Mouse (Mus musculus): ENCODE results near the gene Zfp654.
"Not testable (repeated sequence)": the region's sequence is repeated elsewhere in the genome, so short reads cannot be mapped to it uniquely, and the experiment has no call there.

Gene Zfp654

DNA sequence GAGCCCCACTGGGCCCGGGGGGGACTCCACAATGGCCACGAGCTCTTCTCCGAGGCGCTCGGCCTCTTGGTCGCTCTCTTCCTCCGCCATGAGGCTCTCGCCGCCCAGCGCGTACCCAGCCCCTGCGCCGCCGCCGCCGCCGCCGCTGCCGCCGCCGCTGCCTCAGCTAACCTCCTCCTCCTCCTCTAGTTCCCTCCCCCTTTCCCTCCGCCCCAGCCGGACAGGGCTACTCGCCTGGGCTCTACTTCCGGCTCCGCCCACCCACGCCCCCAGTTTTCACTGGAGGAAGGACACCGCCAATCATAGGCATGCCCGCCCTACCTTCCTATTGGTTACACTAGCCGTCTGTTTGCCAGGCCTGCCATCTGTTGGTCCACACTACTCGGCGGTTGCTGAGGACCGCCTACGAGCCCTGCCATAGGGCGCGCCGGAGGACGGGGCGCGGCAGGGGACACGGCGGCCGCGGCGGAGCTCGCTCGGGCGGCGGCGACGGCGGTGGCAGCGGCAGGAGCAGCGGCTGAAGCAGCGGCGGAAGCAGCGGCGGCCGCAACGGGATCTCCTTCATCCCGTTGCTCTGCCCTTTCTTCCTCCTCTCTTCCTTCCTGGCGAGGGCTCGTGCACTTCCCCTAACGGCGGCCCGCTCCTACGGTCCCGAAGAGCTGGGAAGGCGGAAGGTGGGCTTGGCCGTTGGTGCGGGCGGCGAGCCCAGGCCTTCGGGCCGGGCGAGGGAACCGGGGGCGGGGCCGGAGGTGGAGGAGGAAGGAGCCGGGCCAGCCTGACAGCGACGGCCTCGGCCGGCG, at the start of gene Zfp654, which contains the start of gene Cggbp1:
TSS of gene Zfp654 (minus strand) at position 90 of the 800 bp plus-strand sequence.
TSS of gene Cggbp1 (plus strand) at position 434 of the 800 bp plus-strand sequence.
- peak; percentile 100 for DNase-seq

DNA sequence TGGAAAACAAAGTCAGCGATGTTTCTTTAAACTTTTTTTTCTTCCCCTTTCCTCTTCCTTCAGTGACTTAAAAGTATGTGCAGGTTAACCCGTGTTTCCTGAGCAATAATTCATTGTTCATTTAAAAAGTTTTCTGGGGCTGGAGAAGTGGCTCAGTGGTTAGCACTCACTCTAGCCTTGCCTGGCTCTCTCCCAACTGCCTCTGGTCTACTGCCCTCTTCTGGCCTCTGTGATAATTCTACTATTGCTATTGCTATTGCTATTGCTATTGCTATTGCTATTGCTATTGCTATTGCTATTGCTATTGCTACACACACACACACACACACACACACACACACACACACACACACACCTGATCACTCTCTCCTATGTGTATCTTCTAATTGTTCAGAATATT, 47.6 kb upstream of the Zfp654 start:
- DNase-seq = peak; percentile 38

DNA sequence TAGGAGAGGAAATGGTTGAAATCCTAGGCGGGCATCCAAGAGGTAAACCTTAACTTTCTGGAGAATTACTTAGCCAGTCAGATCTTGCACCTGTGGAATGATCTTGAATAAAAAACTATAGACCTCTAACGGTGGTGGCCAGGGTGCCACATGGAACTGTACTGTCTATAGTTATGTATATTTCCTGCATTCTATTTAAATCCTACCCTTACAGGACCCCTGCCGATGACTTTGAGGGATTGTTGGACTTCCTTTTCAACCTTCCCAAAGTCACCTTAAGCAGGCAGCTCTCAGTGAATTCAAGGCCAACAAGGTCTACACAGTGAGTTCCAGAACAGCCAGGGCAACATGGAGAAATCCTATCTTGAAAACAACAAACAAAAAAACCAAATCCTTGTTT, 38.0 kb upstream of the Zfp654 start:
- DNase-seq = no peak

DNA sequence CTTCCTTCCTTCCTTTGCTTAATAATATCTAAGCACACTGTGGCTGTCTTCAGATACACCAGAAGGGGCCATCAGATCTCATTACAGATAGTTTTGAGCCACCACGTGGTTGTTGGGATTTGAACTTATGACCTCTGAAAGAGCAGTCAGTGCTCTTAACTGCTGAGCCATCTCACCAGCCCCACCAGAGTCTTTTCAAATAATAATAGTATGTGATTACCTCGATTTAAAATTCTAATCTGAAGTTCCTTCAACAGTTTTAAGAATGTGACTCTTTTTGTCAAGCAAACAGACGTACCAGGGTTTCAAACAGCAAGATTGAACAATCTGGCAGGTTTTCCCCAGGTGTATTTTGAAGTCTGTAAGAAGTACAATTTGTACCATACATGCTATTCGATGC, 34.1 kb upstream of the Zfp654 start:
- DNase-seq = no peak

DNA sequence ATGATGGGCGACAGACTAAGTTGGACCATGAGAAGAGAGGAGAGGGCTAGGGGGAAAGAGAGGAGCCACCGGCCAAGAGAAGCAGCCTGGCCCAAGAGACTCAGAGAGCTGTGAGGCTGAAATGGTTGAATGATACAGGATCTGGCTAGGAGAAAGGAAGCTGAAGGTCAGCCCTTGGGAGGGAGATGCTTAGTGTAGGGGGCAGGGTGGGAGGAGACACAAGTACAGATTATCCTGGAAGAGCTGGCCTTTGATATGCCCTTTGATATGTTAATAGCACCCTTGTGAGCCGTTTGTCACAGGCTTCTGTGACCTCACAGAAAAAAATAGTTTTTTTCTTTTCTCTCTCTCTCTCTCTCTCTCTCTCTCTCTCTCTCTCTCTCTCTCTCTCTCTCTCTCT, 33.7 kb upstream of the Zfp654 start:
- no peak for DNase-seq

DNA sequence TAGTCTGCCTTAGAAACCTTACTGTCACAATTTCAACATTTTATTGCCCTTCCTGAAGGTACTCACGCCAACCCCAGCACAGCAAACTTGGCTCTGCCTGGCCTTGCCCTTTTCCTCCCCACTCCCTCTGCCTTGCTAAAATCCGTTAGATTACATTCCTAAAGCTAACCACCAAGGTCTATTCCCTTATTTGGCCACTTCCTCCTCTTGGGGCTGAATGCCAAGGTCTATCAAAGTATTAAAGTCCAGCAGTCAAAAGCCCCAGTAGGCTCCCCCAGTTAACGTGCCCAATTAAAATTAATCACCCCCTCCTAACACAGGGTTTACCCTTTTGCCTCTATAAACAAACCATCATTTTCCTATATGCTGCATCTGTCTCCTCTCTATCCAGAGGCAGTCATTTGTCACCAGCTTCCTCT, 33.0 kb upstream of the Zfp654 start:
- peak; percentile 14 for DNase-seq

DNA sequence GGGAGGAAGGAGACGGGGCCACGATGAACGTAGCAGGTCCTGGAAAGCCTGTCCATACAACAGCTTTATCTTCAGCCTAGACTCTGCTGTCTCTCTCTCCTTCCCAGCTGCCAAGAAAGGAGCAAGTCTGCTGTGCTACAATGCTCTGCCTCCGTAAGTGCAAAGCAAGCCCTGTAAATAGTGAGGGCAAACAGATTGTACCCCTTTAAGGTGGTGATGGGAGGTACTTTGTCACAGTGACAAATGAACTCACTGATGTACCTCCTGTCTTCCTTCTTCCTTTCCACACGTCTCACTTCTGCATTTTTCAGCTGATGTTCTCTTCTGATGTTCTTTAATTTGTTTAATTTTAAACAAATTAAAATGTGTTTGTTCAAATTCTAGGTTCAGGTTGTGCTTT, 32.4 kb upstream of the Zfp654 start:
- DNase-seq = no peak

DNA sequence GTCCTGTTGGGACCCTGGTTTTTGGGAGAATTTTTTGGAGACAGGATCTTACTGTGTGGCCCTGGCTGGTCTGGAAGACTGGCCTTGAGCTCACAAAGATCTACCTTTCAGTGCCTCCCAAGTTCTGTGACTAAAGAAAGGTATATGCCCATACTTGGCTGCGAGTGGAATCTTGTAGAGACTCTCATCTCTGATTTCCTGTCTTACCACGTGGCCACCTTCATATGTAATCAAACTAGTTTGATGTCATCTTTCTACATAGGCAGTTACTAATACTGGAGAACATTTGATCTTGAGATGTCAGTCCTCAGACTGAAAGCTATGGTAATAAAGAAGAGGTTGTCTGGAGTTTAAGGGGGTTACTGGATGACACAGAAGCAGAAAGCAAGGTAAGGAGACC, 30.0 kb upstream of the Zfp654 start:
- DNase-seq = no peak

DNA sequence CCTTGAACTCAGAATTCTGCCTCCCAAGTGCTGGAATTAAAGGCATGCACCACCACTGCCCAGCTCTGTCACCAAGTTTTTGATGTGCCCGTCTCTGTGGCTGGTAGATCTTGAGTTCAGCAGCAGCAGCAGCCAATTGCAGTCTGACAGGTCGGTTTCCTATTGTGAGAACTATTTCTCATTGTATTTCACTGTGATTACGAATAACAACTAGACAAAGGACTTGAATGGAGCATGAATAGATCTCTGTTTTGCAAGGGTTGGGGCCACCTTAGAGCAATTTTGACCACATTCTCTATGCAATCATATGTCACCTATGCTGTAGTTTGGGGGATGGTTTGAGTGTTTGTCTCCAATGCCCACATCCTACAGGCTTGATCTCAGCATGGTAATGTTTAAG, 29.5 kb upstream of the Zfp654 start:
- no peak for DNase-seq

DNA sequence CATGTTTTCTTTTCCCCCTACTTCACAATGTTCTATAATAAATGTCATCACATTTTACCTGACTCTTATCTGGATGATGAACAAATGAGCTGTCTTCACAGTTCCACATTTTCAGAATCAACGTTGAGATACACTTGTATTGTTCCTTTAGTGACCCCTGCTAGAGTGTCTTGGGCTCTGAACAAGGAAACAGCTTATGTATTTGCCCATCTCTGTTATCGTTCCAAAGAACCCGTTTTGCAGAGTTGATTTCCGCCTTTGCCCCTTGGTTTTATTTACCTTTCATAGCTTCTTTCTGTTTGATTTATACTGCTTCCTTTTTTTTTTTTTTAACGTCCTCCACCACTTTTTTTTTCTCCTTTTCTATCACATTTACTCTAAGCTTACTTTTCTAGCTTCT, 28.3 kb upstream of the Zfp654 start:
- DNase-seq = no peak

DNA sequence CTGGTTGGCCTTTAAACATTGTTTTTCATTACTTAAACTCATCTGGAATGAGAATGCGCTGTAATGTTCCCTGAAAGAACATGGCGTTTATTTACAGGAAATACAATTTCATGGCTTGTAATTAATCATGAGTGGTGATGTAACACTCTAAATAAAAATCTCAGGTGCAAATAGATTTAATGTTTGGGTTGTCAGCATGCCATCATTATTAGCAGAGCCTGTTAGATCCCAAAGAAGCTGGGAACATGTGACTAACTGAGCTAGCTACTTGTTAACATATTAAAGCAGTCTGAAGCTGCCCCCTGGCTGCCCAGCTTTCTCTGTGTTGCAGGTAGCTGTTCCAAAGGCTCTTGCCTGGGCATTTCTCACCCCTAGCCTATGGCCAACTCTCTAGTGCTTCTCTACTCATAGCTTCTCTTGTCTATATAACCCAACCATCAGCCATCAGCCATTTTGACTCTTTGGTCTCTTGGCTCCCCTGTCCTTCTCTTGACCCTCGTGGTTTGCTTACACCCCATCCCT, 27.2 kb upstream of the Zfp654 start:
- peak; percentile 21 for DNase-seq

DNA sequence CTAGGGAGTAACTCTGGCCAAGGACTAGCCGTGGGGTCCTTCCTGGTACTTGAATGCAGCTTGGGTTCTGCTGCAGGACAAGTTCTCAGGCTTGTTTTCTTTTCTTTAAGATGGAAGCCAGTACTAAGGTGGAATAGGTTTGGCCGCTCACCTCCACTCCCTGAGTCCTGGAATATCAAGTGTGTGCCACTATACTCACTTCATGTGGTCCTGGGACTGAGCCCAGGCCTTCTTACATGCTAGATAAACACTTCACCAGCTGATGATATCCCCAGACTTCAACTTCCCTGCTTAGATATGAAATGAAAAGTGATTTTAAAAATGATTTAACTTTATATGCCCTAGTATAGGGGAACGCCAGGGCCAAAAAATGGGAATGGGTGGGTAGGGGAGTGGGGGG, 25.9 kb upstream of the Zfp654 start:
- DNase-seq = no peak

DNA sequence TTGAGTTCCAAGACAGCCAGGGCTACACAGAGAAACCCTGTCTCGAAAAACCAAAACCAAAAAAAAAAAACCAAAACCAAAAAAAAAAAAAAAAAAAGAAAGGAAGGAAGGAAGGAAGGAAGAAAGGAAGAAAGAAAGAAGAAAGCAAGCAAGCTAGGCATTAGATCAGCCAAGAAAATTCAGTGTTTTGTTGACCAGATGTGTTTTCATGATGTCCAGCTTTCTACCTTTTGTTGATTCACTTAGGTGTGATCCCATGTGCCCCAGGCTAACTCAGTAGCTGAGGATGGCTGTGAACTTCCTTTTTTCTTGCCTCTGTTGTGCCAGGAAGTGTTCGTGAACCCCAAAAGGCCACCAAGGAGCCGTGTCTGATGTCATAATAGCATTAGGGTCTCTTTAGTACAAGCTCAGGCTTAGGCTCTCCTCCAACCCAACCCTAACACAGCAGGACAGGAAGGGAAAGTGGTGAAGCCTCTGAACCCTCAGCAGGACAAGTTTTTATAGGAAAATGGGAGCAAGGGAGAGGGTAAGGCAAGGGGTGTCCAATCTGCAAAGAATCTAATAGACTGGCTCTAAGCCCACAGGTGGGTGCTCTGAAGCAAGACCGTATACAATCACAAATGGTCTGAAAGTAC, 25.3 kb upstream of the Zfp654 start:
- no peak for DNase-seq

DNA sequence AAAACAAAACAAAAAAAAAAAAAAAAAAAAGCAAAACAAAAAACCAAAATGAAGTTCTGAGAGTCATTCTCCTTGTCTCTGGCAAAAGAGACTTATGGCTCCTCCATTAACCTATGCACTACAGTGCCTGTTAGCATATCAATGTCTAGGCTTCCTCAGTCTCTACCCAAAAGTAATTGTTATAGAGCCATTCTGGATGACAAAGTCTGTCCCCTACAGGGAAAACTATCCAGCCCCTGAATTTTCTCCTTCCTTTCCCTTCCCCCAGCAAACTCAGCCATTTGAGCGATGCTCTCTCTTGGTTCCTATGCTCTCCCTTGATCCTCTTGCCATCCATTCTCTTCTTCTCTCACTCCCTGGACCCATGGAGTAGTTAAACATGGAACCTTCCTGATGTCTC, 24.4 kb upstream of the Zfp654 start:
- no peak for DNase-seq

DNA sequence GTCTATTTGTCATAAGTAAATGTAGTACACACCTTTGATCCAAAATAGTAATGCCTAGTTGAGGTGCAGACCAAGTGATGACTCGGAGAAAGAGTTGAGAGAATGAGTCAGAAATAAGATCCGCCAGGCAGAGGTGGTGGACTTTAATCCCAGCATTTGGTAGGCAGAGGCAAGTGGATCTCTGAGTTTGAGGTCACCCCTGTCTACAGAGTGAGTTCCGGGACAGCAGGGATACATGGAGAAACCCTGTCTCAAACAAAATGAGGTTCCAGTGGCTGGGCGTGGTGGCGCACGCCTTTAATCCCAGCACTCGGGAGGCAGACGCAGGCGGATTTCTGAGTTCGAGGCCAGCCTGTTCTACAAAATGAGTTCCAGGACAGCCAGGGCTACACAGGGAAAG, 23.9 kb upstream of the Zfp654 start:
- no peak for DNase-seq

DNA sequence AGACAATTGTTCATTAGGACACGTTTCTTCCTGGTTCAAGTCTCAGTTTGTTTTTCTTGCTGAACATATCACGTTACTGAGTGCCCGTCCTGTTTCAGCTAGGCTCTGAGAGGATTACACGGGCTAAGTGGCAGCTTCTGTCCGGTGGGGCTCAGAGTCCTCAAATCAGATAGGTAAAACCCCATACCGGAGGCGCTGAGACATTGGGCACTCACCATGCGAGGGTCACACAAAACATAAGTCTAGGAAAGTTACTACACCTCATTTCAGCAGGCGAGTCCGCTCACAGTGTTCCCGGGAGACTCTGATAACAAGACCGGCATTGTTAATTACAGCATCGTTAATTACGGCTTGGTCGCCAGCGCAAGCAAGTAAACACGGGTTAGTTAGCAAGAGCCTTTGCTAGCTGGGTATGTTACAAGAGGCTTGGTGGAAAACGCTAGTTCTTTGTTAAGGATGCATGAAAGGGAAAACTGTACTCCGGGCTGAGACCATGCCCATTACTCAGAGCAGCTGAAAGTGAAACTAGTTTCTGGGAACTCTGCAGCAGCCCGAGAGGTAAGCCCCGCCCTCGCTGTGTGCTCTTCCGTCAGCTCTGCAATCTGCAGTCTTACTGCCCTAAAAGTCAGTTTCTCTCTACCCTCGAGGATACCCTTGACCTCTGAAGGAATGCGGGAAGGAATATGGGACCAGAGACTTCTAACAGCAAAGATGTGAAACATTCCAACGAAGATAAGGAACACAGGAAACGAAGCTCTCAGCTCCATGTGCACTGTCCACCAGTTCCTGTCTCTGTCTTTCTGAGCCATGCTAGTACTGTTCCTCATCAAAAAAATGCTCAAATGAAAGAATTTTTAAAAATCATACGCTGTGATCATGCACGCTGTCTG, 22.2 kb upstream of the Zfp654 start:
- DNase-seq = peak; percentile 75

DNA sequence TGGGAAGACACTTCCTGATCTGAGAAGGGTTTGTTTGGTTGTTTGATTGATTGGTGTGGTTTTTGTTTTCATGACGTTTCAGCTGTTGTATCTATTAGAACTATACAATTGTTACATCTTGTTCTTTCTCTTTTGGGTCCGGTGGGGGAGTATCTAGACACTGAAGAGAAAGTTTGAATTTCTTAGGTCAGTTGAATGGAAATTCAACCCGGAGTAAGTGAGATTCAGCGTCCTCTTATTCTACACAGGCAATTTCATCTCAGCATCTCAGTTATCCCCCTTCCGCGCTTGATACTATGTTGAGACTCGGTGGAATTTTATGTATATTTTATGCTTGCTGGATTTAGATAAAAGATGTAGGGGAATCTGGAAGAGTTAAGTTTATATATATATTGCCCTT, 21.4 kb upstream of the Zfp654 start:
- no peak for DNase-seq

DNA sequence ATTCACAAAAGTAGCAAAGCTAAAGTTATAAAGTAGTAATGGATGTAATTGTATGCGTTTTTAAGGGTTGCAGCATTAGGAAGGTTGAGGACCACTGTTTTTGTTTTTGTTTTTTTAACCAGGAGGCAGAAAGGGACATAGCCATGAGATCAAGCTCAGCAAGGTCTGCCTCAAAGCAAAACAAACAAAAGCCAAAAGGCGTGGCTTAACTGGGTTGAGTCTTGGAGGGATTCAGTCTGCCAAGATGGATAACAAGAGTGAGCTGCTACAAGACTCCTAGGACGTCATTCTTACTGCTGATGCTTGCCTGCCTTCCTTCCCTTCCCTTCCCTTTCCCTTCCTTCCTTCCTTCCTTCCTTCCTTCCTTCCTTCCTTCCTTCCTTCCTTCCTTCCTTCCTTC, 20.8 kb upstream of the Zfp654 start:
- DNase-seq = peak; percentile 16

DNA sequence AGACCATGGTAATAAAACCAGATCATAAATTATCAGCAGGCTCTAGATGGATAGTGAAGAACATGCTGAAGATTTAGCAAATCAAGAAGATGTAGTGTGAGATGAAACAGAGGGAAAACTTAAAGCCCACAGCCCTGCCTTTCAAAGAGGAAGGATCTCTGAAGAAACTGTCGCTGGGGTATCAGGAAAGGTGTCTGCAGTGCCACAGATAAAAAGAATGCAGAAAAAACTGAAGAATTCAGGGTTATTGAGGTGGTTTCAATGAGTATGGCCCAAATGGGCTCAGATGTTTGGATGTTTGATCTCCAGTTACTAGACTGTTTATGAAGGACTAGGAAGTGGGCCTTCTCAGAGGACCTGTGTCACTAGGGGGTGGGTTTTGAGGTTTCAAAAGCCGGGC, 18.2 kb upstream of the Zfp654 start:
- no peak for DNase-seq

DNA sequence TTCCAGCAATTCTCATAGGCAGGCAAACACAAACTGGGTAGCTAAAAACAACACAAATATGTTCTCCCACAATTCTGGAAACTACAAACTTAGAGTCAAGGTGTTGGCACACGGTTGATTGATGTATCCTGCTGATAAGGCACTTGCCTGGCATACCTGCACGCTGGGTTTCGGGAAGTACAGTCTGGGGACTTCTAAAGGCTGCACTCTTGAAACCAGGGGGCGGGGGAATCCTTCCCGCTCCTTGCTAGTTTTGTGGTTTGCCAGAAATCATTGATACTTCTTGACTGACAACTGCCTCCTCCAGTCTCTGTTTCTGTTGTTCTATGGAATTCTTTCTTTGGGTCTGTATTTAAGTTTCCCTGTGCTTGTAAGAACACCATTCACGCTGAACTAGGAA, 17.2 kb upstream of the Zfp654 start:
- DNase-seq = no peak

DNA sequence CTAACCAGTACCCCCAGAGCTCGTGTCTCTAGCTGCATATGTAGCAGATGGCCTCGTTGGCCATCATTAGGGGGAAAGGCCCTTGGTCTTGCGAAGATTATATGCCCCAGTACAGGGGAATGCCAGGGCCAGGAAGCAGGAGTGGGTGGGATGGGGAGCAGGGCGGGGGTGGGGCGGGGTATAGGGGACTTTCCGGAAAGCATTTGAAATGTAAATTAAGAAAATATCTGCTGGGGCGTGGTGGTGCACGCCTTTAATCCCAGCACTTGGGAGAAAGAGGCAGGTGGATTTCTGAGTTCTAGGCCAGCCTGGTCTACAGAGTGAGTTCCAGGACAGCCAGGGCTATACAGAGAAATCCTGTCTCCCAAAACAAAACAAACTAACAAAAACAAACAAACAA, 14.4 kb upstream of the Zfp654 start:
- not testable (repeated sequence) for DNase-seq

DNA sequence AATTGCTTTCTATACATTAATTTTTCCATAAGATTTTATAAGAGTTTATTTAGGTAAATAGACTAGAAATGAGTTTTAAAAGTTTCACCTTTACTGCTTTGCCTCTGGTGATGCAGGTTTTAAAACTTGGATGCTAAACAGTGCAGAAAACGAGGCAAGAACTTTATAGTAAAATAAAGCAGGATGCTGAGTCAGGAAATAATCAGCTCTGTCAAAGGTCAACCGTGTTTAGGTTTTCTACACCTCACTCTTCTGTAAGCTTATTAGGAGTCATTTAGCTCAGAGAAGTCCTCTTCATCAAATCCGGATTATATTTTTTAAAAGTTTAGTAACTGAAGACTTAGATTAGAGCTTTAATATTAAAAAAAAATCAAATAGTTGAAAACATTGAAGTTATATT, 5.5 kb upstream of the Zfp654 start:
- no peak for DNase-seq

DNA sequence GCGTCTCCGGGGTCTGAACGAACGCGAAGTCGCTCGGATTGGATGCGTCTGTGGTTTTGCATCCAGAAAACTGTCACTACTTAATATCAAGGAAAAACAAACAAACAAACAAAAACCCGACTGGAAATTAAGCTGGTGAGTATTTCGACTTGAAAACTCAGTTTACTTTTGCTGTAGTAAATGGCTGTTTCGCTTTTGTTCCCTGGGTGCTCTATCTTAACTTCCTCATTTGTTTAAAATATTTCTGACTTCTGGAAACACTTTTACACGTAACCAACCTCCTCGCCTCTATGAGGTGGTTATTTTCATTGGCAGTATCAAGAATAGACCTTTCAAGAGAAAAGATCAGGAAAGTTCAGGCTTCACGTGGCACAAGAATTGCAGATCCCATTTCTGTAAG, 1.4 kb upstream of the Zfp654 start:
- no peak for DNase-seq

Data from kidney, postnatal 10 days (tissue).